Mouse (Mus musculus): ENCODE measurements around the gene Gm17361. TPM values are rescaled to one million over a fixed set of nuclear protein-coding genes. Genes with fewer than 3 reads are reported as not detected.
"Not testable (repeated sequence)": the region's sequence is repeated elsewhere in the genome, so short reads cannot be mapped to it uniquely, and the experiment has no call there.

Gene Gm17361
- not detected in 2 replicates for polyA plus RNA-seq (2012; rRNA removed)

GRCm38 (mm10) chrX:125003863-125004262 is at the start of gene Gm17361:
TSS of gene Gm17361 (plus strand) at chrX:125004163.
- not testable (repeated sequence) for H3K4me1 ChIP-seq (ENCODE audit: control insufficient read depth, insufficient read depth, low read length); H3K4me3 ChIP-seq (replicated peaks; ENCODE audit: extremely low read depth, low read depth, low read length); DNase-seq
- whole genome bisulfite sequencing = no CpG with 5 or more reads among the region's 4 CpGs
